Mouse (Mus musculus) megakaryocyte, embryonic 14.5 days (primary cell): ENCODE results near the gene Lce3f.

Experiments
- FLI1 ChIP-seq: IDR thresholded peaks from 2 replicates; pipeline ENCODE4 v1.6.1; 2012; ENCODE audit warnings: low read length, inconsistent platforms, mixed read lengths
- GATA1 ChIP-seq: IDR thresholded peaks from 3 replicates; pipeline ENCODE4 v1.6.1; 2012; ENCODE audit warnings: mixed read lengths, low read length, inconsistent platforms, borderline replicate concordance

DNA sequence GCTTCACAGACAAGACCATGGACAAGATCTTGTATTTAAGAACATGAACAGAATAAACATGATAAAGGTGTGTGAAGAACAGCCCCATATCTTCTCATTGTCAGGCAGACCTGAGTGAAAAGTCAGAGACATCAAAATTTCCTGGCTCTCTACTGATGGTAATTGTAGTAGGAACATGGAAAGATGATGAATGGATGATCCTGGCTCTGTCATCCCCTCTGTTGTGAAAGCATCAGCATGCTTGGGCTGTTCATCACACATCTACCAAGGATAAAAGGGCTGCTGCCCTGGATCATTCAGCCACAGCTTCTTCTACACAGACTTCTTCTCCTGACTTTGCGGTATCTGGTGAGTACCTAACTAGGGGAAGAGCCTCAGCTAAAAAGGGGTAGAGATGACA is 34.9 kb upstream of the Lce3f start, which contains the start of gene Lce3d:
- no peak for TF ChIP-seq FLI1
- TF ChIP-seq GATA1, result no peak
